Mouse (Mus musculus) heart, adult 2 months (tissue): ENCODE data around the gene Ormdl2. TPM values are rescaled to one million over a fixed set of nuclear protein-coding genes. Genes with fewer than 3 reads are reported as not detected.
A peak's percentile ranks its signal among the peaks of the same experiment; 100 is the strongest.

Experiments
- DNase-seq, 2 experiments: peaks; one replicate each; pipeline ENCODE4 v3.0.0; 2021
- H3K27ac ChIP-seq: fragments of 200-600 bp; 2 replicates; pipeline ENCODE4 v1.8.1; 2022
- H3K27me3 ChIP-seq: fragments of 200-500 bp; 2 replicates; pipeline ENCODE4 v1.6.1; 2012; ENCODE audit warnings: mild to moderate bottlenecking, low read length, inconsistent platforms, mixed read lengths; ENCODE audit not compliant: control insufficient read depth, insufficient read depth
- H3K36me3 ChIP-seq: fragments of 200-500 bp; 2 replicates; pipeline ENCODE4 v1.6.1; 2012; ENCODE audit warnings: low read length, inconsistent platforms; ENCODE audit not compliant: control insufficient read depth, insufficient read depth
- H3K4me1 ChIP-seq: fragments of 200-500 bp; 2 replicates; pipeline ENCODE4 v1.6.1; 2011; ENCODE audit warnings: low read length; ENCODE audit not compliant: control insufficient read depth, insufficient read depth
- H3K4me3 ChIP-seq: fragments of 200-600 bp; 2 replicates; pipeline ENCODE4 v1.8.1; 2022
- H3K79me2 ChIP-seq: fragments of 200-500 bp; replicated peaks from 2 replicates; pipeline ENCODE4 v1.6.1; 2012; ENCODE audit warnings: mild to moderate bottlenecking, inconsistent platforms, low read length, moderate library complexity, mixed read lengths; ENCODE audit not compliant: control insufficient read depth, insufficient read depth
- H3K9ac ChIP-seq: fragments of 200-500 bp; 2 replicates; pipeline ENCODE4 v1.6.1; 2012; ENCODE audit warnings: low read depth, mild to moderate bottlenecking, control low read depth, inconsistent platforms, low read length, mixed read lengths
- CTCF ChIP-seq: fragments of 200-600 bp; IDR thresholded peaks from 2 replicates; pipeline ENCODE4 v1.8.1; 2022; ENCODE audit warnings: antibody characterized with exemption, mild to moderate bottlenecking, moderate library complexity
- EP300 ChIP-seq: fragments of 200-500 bp; IDR thresholded peaks from 2 replicates; pipeline ENCODE4 v1.6.1; 2011; ENCODE audit warnings: low read depth, low read length, control low read depth; ENCODE audit not compliant: insufficient read depth
- POLR2A ChIP-seq: fragments of 200-500 bp; IDR thresholded peaks from 2 replicates; pipeline ENCODE4 v1.6.1; 2011; ENCODE audit warnings: mild to moderate bottlenecking, low read depth, low read length, control low read depth; ENCODE audit not compliant: insufficient read depth
- WGBS: fragments of 180-500 bp; shearing (Covaris S2); methylation state at CpG from one replicate; pipeline ENCODE4 v1.1.7; 2018; 5-methylcytosine and 5-hydroxymethylcytosine counted together
- intact Hi-C: fragments of 180-260 bp; cut with DNase I; formaldehyde crosslinking; loops from one replicate; pipeline ENCODE4 v1.15.1; 2025
- polyA plus RNA-seq: library from polyadenylated mRNA; depleted of rRNA; stranded (reverse); fragments of >200 nt; gene quantifications from 2 replicates; pipeline ENCODE4 v1.2.3, GENCODE M21; 2012; rRNA removed
- total RNA-seq, 2 experiments: library from RNA; stranded (reverse); gene quantifications; 2 replicates each; pipeline ENCODE4 v1.2.3; 2021

The Ormdl2 gene
- total and polyA plus RNA-seq, 3 experiments, result 7.8 to 15.3 (median 8.1) TPM

DNA sequence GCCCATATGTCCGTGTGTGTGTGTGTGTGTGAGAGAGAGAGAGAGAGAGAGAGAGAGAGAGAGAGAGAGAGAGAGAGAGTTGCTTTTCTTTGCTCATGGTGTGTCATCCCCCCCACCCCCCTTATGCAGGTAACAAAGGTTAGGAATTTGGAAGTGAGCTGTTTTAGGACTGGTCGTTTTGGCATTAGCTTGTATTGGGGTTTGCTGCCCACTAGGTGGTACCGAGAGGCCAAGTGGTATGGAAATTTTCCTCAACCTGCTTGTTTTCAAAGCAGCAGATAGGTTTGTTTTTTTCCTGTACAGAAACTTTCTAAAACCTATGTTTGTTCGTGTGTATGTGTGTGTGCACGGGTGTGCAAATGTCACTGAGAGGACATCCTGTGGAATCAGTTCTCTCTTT, 47.8 kb downstream of the Ormdl2 start:
- H3K27ac ChIP-seq, result no peak overlapping the region
- WGBS, result 20% methylated on average over 5 of the region's 5 CpGs
- intact Hi-C loops, result loop anchor here (5.0 kb wide), 1 partner anchor 34 kb away; no protein-coding TSS in a partner anchor
- TF ChIP-seq POLR2A (no peak), CTCF (peak; percentile 24; the same call in 1 of the 2 replicates)
- H3K79me2 ChIP-seq, result no peaks in the 10 kb centered on the region
- H3K27me3 ChIP-seq, result no peaks in the 10 kb centered on the region
- H3K36me3 ChIP-seq, result peaks cover 5% of the 10 kb centered on the region
- H3K9ac ChIP-seq, result no peak overlapping the region
- no peak overlapping the region for H3K4me3 ChIP-seq
- peaks cover 4% of the 10 kb centered on the region for H3K4me1 ChIP-seq
- no peak for DNase-seq

DNA sequence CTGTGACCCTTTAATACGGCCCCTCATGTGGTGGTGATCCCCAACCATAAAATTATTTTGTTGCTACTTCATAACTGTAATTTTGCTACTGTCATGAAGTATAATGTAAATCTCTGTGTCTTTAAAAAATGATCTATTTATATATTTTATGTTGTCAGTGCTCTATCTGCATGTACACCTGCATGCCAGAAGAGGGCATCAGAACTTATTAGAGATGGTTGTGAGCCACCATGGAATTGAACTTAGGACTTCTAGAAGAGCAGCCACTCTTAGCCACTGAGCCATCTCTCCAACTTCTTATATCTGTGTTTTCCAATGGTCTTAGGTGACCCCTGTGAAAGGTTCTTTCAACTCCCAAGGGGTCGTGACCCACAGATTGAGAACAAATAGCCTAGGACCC, 48.5 kb downstream of the Ormdl2 start:
- Histone ChIP-seq H3K27me3 (no peaks in the 10 kb centered on the region), H3K4me3 (no peak overlapping the region), H3K79me2 (no peaks in the 10 kb centered on the region), H3K27ac (no peak overlapping the region), H3K4me1 (no peaks in the 10 kb centered on the region), H3K9ac (no peak overlapping the region), H3K36me3 (no peaks in the 10 kb centered on the region)
- TF ChIP-seq CTCF (peak; percentile 72), EP300 (no peak)
- DNase-seq, result no peak
- intact Hi-C loops, result loop anchor here (5.0 kb wide), 1 partner anchor 34 kb away; no protein-coding TSS in a partner anchor
- 75% methylated on average over 2 of the region's 2 CpGs for WGBS

Other genes with a start within 250 kb of the Ormdl2 start
- gene Erbb3, start 232.0 kb downstream of the Ormdl2 start, total RNA-seq, result 1 to 10 TPM; 6.3 to 8.2 TPM
- 5.5 and 7.7 TPM in 2 replicates for gene Erbb3, start 232.0 kb downstream of the Ormdl2 start, polyA plus RNA-seq
- gene Rps26, start 194.9 kb downstream of the Ormdl2 start, total RNA-seq, result 100 to 1,000 TPM; 229 to 279 TPM
- 315 and 337 TPM in 2 replicates for gene Rps26, start 194.9 kb downstream of the Ormdl2 start, polyA plus RNA-seq
- gene Ikzf4, start 175.7 kb downstream of the Ormdl2 start, total RNA-seq, result 1 to 10 TPM in 1 of 2 experiments, under 1 TPM in 1; 0.97 to 1.8 TPM
- 0.88 TPM in 2 replicates for gene Ikzf4, start 175.7 kb downstream of the Ormdl2 start, polyA plus RNA-seq
- 10 to 100 TPM; 25.6 to 26.6 TPM for gene Suox, start 147.6 kb downstream of the Ormdl2 start, total RNA-seq
- gene Suox, start 147.6 kb downstream of the Ormdl2 start, polyA plus RNA-seq, result 21.8 and 37.9 TPM in 2 replicates
- 10 to 100 TPM; 72.8 to 80.0 TPM for gene Rab5b, start 125.4 kb downstream of the Ormdl2 start, total RNA-seq
- 68.9 and 111 TPM in 2 replicates for gene Rab5b, start 125.4 kb downstream of the Ormdl2 start, polyA plus RNA-seq
- gene Pmel, start 117.5 kb downstream of the Ormdl2 start, total RNA-seq, result under 1 TPM; 0.43 to 0.50 TPM
- 0.59 and 0.66 TPM in 2 replicates for gene Pmel, start 117.5 kb downstream of the Ormdl2 start, polyA plus RNA-seq
- gene Cdk2, start 116.6 kb downstream of the Ormdl2 start, total RNA-seq, result 10 to 100 TPM in 1 of 2 experiments, 1 to 10 TPM in 1; 8.5 to 10.9 TPM
- 10.0 and 17.5 TPM in 2 replicates for gene Cdk2, start 116.6 kb downstream of the Ormdl2 start, polyA plus RNA-seq
- 10 to 100 TPM; 11.2 to 12.6 TPM for gene Dgka, start 76.8 kb downstream of the Ormdl2 start, total RNA-seq
- 17.5 and 20.3 TPM in 2 replicates for gene Dgka, start 76.8 kb downstream of the Ormdl2 start, polyA plus RNA-seq
- gene Pym1, start 73.8 kb downstream of the Ormdl2 start, total RNA-seq, result 1 to 10 TPM; 8.6 to 9.4 TPM
- gene Pym1, start 73.8 kb downstream of the Ormdl2 start, polyA plus RNA-seq, result 7.9 and 10.8 TPM in 2 replicates
- 1 to 10 TPM; 2.8 to 4.4 TPM for gene Mmp19, start 30.7 kb downstream of the Ormdl2 start, total RNA-seq
- gene Mmp19, start 30.7 kb downstream of the Ormdl2 start, polyA plus RNA-seq, result 3.1 and 4.4 TPM in 2 replicates
- 10 to 100 TPM; 34.1 to 36.4 TPM for gene Dnajc14, start 17.6 kb downstream of the Ormdl2 start, total RNA-seq
- gene Dnajc14, start 17.6 kb downstream of the Ormdl2 start, polyA plus RNA-seq, result 8.4 and 11.3 TPM in 2 replicates
- 1 to 10 TPM; 4.7 to 5.4 TPM for gene Tmem198b, start 17.3 kb downstream of the Ormdl2 start, total RNA-seq
- gene Tmem198b, start 17.3 kb downstream of the Ormdl2 start, polyA plus RNA-seq, result 11.2 and 11.9 TPM in 2 replicates
- gene Sarnp, start 4.3 kb downstream of the Ormdl2 start, total RNA-seq, result 10 to 100 TPM; 37.2 to 43.4 TPM
- gene Sarnp, start 4.3 kb downstream of the Ormdl2 start, polyA plus RNA-seq, result 14.3 and 25.5 TPM in 2 replicates
- gene Gdf11, start 70.1 kb upstream of the Ormdl2 start, total RNA-seq, result 1 to 10 TPM; 2.0 to 2.5 TPM
- 0.78 and 1.1 TPM in 2 replicates for gene Gdf11, start 70.1 kb upstream of the Ormdl2 start, polyA plus RNA-seq
- gene Cd63, start 79.3 kb upstream of the Ormdl2 start, total RNA-seq, result 100 to 1,000 TPM; 132 to 156 TPM
- 83.2 and 101 TPM in 2 replicates for gene Cd63, start 79.3 kb upstream of the Ormdl2 start, polyA plus RNA-seq
- gene Rdh5, start 101.2 kb upstream of the Ormdl2 start, total RNA-seq, result 1 to 10 TPM; 5.2 to 5.9 TPM
- gene Rdh5, start 101.2 kb upstream of the Ormdl2 start, polyA plus RNA-seq, result 19.4 and 24.9 TPM in 2 replicates
- 100 to 1,000 TPM; 181 to 201 TPM for gene Bloc1s1, start 102.4 kb upstream of the Ormdl2 start, total RNA-seq
- 229 and 234 TPM in 2 replicates for gene Bloc1s1, start 102.4 kb upstream of the Ormdl2 start, polyA plus RNA-seq
- gene Itga7, start 112.2 kb upstream of the Ormdl2 start, total RNA-seq, result 100 to 1,000 TPM; 140 to 155 TPM
- 151 and 206 TPM in 2 replicates for gene Itga7, start 112.2 kb upstream of the Ormdl2 start, polyA plus RNA-seq
- gene Mettl7b, start 139.3 kb upstream of the Ormdl2 start, total RNA-seq, result not detected
- gene Mettl7b, start 139.3 kb upstream of the Ormdl2 start, polyA plus RNA-seq, result 0.18 and 0.53 TPM in 2 replicates
- not detected for gene Olfr9, start 167.8 kb upstream of the Ormdl2 start, total RNA-seq
- gene Olfr9, start 167.8 kb upstream of the Ormdl2 start, polyA plus RNA-seq, result not detected in 2 replicates
- not detected for gene Olfr763, start 189.1 kb upstream of the Ormdl2 start, total RNA-seq
- gene Olfr763, start 189.1 kb upstream of the Ormdl2 start, polyA plus RNA-seq, result not detected in 2 replicates
- not detected for gene Olfr764-ps1, start 218.3 kb upstream of the Ormdl2 start, total RNA-seq
- not detected in 2 replicates for gene Olfr764-ps1, start 218.3 kb upstream of the Ormdl2 start, polyA plus RNA-seq
- not detected for gene Olfr765, start 228.4 kb upstream of the Ormdl2 start, total RNA-seq
- gene Olfr765, start 228.4 kb upstream of the Ormdl2 start, polyA plus RNA-seq, result not detected in 2 replicates
- not detected for gene Olfr766-ps1, start 247.3 kb upstream of the Ormdl2 start, total RNA-seq
- not detected in 2 replicates for gene Olfr766-ps1, start 247.3 kb upstream of the Ormdl2 start, polyA plus RNA-seq